Mouse (Mus musculus) kidney, postnatal 25 days (tissue): ENCODE measurements at regions not wholly inside any gene's neighbourhood (a gene's known extent, or its start where the extent isn't known, plus 50 kb on each side); places are given as distances from the start of the nearest gene placed in this dataset.

Experiments
- DNase-seq, 2 experiments: peaks; one replicate each; pipeline ENCODE4 v3.0.0; 2021; ENCODE audit warnings: mixed read lengths in 2 of 2

DNA sequence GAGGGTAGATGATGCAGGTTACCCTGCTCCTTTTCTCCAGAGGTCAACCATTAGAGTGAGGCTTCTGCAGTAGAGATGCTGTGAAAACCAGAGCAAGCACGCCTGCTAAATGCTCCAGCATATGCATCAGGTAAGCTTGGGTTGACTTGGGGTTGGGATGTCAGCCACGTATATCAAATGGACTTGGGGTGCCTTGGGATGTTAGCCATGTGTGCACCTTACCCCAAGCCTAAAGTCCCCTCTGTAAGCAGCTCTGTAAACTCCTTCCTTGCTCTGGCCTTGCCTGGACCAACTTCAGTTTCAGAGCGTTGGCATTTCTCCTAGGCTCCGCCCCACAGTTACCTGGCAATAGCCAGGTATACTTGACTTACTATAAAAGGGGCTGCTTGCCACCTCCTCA is 155.3 kb upstream of the Tmtc1 start:
- no peak for DNase-seq

DNA sequence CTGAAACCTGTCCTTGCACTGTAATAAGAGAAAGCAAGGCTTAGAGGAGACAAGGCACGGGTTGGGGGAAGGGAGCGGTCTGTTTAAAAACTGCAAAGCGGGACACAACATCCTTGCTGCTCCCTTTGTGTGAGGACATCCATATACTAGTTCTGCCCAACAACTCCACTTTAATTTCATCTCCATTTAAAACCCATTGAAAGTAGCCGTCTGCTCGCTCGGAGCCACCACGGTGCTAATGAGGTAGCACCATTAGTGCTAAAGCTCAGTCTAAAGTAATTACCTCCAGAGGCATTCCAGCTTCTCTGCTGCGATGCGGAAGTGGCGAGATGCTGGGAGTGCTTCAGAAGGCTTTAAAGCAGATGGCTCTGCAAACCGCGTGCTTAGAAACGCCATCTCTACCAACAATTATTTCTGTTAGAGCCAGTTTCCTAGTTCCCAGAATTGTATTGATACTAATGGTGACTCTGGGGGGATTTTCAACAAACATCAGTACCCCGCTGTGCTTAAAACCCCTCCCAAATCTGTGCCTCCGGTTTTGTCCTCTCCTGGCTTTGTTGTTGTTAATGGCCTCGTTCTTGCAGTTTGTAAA is 154.7 kb upstream of the Tmtc1 start:
- DNase-seq: peak in 1 of 2 experiments; percentile 6

DNA sequence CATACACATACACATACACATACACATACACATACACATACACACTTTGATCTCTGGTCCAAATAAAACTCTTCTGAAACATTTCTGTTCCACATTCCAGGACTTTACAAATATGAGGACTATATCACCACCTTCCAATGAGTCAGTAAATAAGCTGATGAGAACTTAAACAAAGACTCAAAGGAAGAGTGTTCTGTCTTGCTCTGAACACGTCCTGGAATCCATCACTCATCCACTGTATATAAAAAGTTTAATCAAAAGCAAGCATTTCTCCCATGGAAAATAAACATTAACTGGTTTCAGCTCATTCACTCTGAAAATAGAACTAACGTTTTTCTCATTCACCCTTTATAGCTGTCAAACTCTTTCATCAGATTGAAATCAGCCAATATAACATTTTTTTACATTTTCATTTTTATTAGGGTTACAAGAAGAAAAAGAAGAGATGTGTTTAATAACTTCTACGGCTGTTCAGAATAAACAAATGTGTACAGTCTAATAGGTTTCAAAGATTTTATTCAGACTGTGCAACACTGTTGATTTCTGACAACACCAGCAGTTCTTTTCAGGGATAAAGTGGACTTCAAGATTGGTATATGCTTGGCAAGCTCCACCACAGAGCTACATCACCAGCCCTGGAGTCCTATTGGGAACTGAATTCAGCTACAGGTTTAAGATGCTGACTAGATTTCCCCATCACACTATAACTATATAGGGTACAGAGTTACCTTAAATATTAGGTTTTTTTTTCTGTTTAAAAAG is 151.0 kb upstream of the Tmtc1 start:
- DNase-seq: no peak

DNA sequence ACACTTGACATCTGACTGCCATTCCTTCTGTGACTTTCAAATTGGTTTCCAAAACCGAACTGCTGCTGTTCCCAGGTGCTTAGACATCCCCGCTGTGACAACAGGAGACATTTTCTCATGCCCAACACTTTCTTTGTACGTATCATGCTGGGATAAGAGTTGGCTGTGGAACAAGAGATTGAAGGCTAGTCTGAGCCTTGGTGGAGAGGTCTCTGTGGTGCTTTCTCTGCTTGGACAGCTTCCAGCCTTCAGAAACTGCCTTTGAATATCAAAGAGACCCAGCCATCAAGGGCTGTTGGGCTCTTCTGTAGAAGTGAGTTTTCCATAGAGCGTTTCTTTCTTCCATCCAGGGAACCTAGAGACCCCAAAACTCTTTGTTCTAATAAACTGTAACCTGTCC is 144.8 kb upstream of the Tmtc1 start:
- no peak for DNase-seq

DNA sequence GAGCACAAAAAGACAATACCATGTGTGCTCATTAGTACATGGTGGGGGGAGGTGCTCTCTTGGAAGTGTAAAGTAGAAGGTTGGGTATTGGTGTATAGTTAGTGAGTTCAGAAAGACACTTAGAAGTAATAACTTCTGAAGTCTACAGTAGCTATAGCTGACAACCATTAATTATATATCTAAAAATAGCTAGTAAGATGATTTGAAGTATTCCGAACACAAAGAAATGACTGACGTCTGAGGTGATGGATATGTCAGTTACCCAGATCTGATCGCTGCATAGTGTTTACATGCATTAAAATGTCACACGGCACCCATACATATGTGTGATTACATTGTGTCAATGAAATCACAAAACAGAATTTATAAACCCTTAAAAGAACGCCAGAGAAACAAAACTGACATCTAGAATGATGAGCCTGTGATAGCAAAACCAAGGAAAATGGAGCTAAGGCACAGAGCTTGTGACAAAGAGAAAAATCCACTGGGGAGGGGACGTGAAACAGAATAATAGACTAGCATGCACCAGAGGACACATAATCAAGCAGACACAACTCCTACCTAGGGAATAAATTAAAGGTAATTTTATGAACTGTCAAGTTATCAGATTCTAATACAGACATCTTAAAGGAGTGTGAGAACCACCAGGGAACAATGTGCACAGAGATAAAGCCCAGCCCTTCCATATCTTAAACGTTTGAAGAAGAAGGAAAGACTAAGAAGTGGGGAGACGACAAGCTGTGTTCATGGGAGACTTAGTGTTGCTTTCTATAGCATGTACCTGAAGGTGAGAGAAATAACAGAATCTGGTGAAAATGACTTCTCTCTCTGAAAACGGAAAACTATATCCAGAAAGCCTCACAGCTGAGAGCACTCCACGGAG is 142.5 kb upstream of the Tmtc1 start:
- DNase-seq: no peak

DNA sequence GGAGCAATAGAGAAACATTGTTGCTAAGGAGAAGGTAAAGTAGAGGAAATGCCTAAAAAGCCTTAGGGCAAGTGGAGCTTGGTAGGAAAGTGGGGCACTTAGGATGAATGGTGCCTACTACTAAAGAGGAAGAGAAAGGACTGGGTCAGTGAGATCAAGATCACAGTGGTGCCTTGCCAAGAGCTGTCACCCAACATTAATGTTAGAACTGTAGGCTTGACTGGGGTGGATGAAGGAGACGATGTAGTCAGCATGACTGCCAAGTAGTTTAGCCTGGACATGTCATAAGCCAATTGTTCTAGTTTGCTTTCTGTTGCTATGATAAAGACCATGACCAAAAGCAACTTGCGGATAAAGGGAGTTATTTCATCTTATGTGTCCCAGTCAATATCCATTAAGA is 139.9 kb upstream of the Tmtc1 start:
- no peak for DNase-seq

DNA sequence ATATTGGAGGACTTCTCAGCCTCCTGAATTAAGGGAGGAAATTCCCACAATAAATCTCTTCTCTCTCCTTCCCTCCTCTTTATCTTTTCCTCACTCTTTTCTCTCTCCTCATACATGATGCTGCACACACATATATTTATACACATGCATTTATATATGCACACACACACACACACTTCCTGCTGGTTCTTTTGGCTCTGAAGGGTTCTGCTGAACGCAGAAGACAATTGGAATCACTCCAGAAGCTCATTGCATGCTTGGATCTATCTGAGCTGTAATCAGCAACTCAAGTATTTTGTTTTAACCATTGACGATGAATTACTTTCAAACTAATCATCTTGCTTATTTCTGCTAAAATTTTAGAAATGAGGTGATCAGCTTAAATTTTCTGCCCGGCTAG is 134.1 kb upstream of the Tmtc1 start:
- DNase-seq: no peak

DNA sequence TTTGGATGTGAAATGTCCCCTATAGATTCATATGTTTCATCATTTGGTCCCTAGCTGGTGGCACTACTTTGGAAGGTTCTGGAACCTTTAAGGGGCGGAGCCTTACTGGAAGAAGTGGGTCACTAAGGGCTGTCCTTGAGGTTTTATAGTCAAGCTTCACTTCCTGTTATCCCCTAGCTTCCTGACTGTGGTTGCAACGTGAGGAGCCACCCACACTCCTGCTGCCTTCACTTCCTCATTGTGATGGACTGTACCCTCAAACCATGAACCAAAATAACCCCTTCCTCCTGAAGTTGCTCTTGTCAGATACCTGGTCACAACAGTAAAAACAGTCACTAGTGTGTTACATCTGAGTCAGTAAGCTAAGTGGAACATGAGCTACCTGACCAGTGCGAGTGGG is 133.5 kb upstream of the Tmtc1 start:
- DNase-seq: no peak

DNA sequence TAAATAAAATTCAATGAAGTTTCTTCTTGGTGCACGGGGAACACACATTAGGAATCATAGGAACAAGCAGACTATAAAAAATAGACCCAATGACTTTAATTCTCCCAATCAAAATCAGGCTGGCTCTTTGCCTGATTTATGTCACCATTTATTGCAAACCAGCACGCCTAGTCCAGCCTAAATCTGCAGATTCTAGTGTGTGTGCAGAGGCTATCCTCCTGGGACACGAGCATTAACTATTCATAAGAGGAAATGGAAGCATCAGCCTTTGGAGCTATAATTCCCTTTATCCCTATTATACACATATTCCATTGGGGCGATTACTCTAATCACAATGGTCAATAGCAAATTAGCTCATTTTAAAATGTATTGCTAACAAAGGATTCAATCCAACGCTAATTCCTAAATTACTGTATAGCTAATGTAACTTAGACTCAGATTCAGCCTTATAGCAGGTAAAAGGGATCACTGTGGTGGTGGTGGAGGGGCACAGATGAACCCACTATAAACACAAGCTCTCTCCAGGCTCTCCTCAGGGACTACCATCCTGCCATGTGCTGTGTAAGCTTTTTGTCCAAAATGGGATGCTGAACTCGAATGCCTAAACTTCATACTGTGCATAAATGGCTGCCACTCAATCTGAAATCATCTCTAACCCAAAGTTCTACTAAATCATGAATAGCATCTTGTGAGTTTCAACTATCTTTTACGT is 130.7 kb upstream of the Tmtc1 start:
- DNase-seq: no peak

DNA sequence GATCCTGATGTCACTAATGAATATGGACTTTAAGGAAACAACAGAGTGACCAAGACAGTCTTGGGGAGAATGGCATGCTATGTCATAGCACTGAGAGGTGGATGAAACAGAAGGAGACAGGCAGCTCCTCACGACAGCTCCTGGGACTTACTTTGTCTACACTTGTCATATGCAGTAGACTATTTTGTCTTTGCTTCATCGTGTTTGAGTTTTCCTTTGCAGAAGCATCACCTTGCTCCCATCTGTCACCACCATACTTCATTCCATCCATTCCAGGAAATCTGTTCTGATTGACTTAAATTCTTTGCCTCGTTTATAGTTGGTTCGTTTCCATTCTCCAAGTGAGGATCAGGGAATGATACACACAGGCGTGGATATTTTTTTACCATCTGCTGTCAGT is 128.0 kb upstream of the Tmtc1 start:
- DNase-seq: no peak

DNA sequence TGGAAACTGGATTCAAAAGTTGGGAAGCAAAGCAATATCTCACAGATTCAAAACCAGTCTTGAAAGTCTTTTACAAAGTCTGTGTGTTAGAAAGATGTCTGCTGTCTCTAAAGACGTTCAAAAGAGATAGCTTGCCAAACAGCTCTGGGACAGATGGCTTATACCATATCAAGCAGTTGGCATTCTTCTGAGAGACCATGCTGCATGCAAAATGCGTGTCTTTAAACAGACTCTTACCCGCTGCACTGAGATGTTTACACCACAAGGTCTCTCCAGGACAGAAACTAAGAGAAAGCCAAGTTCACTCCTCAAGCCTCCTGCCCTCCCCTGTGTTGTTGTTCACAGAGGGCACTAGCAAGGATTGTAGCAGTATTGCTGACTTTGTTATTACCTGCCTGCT is 127.5 kb upstream of the Tmtc1 start:
- DNase-seq: no peak

DNA sequence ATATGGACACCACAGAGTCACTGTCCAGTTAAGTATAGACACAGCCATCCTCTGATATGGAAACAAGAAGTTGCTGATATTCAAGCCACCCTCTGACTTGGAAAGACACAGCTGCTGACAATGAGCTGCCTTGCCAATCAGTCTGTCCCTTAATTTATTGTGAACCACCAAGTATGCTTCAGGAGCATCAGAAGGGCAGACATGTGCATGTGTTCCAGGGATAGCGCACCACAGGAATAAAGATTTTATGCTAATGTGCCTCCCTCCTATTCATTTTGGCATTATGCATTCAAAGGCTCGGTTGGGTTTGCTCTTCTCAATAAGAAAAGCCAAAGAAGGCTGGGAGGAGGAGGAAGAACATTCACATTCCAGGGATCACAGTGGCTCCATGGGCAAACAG is 120.0 kb upstream of the Tmtc1 start:
- DNase-seq: no peak

DNA sequence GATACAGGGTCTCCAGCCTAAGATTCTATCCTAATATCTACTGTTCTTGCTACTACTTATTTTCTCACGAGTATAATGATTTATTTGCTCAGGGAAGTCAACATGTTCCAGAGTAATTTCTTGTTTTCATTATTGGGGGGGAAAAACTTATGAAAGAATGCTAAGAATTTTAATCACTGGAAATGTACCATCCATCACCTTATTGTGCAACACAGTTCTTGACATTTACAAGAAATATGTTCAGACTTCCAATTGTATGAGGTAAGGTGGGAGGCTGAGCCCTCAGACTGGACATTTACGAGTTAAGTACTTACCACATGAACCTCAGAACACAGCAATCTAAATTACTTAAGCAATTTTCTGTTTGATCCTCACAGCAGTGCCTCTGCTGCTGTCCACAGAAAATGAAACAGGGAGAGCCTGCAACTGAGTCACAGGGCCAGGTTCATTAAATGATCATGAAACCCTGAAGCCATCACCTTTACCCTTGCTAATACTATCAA is 118.1 kb upstream of the Tmtc1 start:
- DNase-seq: no peak

DNA sequence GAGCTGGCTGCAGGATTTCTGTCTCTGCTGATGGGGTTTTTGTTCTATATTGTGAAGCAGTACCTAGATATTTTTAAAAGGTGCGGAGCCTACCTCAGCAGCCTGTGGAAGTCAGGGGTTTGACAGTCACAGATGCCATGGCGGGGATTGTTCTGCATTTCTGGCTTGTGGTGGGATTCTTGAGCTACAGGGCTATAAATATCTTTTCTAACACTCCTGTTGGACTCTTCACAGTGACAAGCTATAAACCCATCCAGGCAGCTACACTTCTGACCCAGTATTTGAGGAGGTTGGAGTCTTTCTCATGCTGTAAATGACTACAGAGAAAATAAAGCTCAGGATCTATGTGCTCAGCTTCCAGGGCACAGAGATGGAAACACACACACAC is 112.3 kb upstream of the Tmtc1 start:
- DNase-seq: no peak

DNA sequence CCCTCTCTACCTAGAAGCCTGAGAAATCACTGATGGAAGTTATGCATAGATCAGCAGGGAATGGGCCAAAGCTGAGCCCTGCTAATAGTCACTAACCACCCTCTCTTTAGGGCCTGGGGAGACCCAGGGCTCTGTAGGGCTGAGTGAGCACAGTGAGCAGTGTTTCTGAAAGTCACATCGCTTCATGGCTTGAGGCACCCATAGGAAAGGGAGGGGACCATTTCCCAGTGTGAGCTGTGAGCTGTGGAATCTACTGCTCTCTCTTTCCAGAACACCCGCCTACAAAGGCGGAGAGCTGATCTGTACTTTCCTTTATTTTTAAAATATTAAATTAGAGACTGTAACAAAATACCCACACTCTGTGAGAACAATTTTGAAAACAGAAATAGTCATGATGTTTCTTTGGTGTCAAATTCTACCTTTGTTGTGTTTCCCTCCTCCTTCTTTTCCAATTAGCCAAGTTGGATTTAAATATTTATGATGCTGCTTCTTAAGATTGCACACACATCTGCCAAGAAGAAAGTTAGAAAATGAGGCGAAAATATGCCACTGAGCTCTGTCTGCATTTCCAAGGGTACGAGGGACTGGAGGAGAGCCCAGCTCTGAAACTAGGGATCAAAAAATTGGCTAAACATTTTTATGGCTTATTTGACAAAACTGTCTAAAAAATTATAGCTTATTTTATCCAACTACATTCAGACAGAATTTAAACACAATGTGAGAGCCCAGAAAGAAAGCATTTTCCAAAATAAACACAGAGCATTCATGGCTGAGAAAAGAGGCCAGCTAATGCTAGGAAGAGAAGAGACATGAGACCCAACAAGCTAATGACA is 111.7 kb upstream of the Tmtc1 start:
- DNase-seq: no peak

DNA sequence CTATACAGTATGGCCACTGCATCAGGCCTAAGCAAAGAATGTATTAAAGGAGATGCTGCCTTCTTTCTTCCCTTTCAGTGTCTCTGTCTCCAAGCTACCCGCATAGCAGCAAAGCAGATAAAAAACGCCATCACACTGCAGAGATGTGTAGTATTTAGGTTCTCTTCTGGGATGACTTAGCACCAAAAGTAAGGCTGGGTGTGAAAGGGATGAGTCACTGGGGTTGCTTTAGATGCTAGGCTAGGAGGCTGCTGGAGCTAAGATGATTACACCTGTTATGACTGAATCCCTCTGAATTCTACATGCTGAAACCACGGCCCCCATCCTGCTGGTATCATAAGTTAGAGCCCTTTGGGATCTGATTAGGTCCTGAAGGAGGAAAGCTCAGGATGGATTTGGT is 110.3 kb upstream of the Tmtc1 start:
- DNase-seq: no peak

DNA sequence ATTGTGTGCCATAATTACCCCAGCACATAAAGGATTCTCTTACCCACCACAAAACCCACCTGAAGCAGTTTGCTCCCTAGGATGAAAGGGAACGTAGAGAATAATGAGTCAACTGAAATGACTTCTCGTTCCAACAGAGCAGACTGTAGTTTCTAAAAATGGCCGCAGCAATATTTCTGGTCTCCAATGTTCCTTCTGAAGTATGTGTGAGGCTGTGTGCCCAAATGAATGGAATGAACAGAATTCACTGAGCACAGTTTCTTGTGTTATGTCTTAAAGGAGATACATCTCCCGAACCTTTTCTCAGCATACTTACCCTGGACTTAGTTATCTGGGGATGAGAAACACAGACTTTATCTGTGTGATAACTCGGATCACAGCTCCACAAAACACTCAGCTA is 109.4 kb upstream of the Tmtc1 start:
- DNase-seq: no peak

DNA sequence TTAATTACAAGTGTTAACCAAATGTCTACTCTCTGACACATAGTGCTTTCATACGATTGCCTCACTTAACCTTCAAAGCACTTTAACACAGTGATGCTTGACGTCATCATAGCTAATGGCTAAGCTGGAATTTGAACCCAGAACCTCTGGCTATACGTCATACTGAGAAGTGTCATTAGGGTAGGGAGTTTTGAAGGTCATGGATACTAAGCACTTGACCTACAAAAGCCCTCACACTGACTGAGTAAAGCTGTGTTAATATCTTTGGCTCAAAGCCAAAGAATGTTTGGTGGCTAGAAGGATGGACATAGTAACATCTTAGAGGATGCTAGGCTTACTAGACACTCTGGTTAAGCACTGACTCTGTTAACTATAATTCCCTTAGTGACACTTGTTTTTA is 106.9 kb upstream of the Tmtc1 start:
- no peak for DNase-seq

DNA sequence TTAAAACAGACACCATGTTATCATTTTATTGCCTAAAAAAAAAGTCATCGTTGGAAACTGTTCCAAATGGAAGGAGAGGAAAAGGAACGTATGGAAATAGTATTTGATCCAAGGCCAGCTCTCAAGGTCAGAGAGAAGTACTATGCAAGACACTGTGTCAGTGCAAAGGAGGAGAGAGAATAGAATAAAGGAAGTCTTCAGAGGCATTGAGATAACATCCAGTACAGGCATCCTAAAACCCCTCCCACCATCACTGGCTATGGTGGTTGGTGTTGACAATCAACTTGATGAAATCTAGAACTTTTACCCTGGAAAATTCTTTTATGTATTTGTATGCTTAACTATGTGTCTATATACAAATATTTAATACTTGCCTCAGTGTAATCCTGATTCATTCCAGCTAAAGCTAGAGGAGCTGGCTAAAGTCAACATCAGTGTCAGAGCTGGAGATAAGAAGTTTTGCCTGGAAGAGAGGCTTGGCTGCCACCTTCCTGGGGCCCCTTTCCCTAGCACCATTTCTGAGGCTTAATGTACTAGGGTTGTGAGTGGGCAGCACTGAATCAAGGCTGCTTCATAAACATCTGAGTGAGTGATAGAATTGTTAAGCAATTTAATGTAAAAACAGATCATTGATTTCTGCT is 104.1 kb upstream of the Tmtc1 start:
- DNase-seq: no peak

DNA sequence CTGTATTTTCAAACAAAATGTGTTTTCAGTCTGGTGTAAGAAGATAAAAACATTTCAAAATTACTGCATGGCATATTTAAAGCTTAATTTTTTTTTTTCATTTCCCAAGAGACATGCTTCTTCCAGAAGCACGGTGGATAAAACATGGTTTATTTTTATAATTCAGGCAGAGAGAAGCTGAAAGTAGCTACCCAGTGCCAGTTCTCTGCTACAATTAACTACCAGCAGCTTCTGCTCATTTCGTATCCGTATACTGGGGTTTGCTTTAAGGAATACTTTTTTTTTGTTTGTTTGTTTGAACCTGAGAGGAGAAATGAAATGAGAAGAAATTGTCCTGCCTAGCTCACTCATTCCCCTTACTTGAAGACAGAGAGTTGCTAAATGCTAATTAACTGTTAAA is 98.9 kb upstream of the Tmtc1 start:
- DNase-seq: no peak

DNA sequence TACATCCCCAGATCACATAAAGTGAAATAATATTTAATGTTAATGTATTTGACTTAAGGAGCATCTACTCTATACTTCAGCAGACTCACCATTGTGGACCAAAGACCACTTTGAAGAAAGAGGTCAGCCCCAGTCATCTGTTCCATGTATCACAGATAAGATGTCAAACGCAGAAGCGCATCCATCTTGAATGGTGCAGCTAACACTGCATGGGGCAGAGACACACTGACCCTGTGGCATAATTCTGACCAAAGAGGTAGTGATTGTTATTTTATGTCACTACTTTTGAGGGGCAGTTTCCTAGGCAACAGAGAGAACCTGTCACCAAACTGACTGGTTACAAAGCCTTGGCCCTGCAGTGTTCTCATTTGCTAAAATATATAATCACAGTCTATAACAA is 97.8 kb upstream of the Tmtc1 start:
- DNase-seq: no peak
